Mouse (Mus musculus) right cerebral cortex, postnatal 4 days (tissue): ENCODE measurements at regions not wholly inside any gene's neighbourhood (a gene's known extent, or its start where the extent isn't known, plus 50 kb on each side); places are given as distances from the start of the nearest gene placed in this dataset.

ENCODE experiments used
- DNase-seq: peaks from one replicate; pipeline ENCODE4 v3.0.0-alpha.2; 2022

DNA sequence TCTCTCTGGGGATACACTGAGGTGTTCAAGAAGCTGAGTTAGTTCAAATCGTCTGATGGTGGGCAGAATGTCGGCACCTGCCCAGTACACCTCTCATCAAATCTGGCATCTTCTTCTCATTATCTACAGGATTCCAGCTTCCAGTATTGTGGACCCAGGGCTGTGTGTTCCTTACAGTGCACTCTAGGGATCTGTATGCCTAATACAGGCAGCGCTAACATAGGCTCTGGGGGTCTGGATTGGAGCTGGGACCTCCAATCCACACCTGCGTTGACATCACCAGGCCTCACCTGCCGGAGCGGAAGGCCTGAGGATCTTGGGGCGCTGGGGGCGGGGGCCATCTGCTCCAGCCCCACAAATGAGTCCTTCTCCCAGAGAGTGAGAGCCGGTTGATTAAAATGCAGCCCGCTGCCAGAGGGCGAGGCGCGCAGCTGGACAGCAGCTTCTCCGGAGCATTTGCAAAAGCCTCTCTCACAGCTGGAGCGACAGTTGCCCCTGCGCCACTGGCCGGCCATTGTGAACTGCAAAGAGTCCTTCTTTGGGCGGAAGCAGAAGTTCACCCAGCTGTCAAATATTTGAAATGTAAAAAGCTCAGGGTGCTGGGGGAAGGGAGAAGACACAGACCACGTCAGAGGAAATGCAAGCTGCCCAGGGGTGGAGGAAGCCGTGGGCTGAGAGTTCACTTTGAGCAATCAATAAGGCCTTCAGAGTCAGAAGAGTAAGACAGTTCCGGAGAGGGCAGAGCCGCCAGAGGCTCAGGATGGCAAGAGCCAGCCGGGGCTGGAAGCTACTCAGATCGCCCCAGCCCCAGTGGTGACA, 347.0 kb downstream of the Rnf144a start:
- DNase-seq, result no peak

DNA sequence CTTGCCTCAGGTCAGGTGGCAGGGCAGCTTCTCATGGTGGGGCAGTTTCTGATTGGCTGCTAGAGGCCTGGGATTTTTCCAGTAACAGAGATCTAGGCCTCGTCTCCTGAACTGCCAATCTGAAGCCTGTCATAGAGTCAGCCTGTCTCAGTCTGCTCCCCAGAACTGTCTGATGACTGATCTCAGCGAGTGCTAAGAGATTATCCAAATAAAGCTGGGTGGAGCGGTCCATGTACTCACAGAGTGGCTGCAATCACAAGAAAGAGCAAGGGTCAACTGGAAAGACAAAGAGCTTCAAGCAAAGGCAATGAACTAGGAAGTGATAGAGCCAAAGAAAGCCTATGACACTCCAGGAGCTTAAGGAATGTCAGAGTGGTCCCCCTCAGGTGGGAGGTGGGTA, 354.7 kb downstream of the Rnf144a start:
- no peak for DNase-seq

DNA sequence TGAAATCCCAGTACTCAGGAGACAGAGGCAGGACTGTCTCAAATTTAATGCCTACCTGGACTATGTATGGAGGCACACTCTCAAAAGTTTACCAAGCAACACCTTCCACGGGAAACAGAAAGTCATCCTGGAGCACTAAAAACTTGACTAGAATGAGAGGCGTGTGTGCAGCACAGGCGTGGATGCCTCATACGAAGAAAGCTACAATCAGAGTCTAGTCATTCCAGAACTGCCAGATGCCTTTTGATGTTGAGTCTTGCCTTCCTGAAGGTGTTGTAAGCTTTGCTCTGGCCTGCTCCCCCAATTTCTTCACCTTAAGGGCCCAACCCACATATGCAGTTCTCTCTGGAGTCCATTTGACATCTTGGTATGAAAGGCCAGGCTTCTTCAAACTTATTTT, 356.0 kb downstream of the Rnf144a start:
- no peak for DNase-seq

DNA sequence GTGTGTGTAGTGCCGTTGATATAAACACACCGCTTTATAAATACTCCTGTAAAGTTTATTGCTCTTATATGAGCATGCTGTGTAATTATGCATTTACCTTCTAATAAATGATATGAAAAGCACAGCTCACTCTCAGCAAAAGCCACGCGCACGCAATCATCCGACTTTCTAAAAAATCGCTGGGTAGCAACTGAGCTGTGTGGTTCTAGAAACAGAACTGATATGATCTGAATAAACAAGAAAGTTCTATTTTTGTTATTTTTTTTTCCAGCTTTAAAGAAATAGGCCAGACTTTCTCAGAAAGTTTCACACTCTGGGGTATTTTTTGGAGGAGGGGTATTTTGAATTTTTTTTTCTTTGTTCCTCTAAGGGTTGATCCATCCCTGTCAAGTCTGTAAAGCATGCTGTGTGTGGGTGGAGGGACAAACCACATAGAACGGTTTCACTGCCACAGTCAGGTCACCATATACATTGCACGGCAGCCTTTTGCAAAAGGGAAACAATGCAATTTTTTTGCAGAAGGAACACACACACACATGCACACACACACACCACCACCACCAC, 357.5 kb downstream of the Rnf144a start:
- no peak for DNase-seq

DNA sequence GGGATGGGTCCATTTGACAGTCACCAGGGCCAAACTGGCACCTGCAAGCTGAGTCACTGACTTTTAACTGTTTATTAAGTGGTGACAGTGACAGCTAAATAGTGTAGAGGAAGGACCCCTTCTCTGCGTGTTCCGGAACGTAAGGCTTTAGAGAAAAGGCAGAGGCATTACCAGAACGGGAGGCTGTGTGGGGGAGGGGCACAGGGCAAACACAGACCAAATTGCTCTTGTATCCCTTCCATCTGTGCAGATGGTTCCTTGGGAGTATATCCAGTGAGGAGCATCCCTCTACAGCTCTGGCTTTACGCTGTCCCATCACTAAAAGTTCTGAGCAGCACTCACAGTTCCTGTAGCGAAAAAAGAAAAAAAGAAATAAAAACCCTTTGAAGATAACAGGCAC, 368.1 kb downstream of the Rnf144a start:
- peak; percentile 4 for DNase-seq

DNA sequence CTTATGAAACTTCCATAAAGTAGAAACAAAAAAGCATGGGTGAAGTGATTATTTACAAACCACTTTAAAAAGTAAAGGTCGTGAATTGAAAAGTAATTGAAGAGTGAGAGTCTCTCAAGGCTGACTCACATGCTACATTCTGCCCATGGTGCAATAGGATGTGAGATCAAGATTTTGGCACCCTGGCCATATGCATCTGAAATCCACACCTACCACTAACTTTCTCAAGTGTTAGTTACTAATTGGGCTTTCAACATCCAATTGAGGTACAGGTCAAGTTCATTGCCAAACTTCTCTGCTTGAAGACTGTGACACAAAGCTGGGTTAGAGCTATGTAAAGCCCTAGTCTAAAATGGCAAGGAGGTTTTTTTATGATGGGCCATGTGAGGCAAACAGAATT, 369.7 kb downstream of the Rnf144a start:
- DNase-seq, result no peak

DNA sequence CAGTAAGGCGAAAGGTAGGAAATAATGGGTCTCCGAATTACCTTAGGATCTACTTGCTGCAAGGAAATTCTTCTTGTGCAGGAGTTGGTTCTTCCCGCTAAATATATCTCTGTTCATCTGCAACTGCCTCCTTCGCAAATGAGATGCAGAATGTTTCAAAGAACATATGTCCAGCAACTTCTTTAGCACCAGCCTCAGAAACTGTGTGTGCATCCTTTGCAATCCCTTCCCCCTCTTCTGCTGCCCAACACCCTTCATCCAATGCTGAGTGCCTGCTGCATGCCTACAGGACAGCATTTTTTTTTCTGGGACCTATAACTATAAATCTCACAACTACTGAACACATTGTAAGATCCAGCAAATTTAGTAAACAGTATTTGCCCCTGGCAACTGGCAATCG, 402.1 kb downstream of the Rnf144a start:
- no peak for DNase-seq

DNA sequence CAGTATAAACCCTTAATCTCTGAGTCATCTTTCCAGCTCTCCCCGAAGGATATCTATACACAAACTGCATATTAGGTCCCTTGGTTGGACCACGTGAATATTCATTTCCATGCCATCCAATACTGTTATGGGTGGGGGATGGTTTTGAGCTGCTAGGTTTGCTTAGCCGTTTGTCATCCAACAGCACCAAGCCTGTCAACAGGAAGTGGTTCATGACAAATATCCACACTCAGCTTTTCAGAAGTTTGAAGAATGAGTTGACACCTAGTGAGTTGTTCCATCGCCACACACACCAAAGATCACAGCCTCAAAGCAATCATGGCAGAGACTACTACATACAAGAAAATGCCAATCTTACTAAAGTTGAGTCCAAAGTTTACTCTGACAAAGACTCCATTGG, 421.0 kb downstream of the Rnf144a start:
- DNase-seq, result no peak

DNA sequence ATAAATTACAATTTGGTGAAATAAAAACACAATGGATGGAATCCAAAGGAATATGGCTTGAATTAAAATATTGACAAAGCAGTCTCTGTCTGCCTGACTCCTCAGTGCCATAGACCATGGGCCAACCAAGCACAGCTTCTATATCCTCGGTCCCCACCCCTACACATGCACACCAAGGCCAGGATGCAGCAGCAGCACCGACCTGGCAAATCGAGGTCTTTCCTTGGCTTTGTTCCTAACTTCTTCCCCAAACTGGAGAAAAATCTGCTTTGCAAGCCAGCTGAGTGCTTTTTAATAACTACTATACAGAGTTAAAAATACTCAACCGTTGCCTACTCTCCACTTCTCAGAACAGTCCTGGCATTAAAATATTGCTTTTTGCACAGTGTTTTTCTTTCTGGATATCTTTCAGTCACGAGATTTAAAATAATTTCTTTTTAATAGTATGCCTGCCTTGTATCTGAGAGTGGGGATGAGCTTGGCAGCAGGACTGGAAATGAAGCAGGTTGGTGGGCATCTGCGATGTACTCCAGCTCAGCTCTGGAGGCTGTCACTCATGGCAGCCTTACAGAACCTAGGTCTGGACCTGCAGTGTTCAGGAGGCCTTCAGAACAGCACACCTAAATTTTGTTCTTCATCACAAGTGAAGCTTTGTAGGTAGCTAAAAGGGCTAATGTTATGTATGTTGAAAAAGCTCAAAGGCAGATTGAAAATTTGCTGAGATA, 423.1 kb downstream of the Rnf144a start:
- DNase-seq, result no peak

DNA sequence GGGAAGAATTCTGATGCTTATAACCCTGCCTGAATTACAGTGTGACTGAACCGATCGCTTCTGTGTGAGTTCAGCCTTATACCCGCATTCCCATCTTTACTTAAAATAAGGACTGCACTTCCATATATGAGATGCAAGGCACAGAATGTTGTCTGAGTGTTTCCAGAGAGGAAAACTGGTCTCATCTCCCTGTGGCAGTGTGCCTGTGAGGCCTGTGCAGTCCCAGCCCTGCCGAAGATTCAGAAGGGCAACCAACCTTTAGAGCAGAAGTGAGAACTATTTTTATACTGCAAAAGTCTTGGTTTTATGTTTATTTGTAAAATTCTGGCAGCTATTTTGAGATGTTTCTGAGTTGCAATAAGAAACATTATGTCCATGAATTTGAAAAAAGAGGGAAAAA, 432.5 kb downstream of the Rnf144a start:
- DNase-seq, result peak; percentile 3

DNA sequence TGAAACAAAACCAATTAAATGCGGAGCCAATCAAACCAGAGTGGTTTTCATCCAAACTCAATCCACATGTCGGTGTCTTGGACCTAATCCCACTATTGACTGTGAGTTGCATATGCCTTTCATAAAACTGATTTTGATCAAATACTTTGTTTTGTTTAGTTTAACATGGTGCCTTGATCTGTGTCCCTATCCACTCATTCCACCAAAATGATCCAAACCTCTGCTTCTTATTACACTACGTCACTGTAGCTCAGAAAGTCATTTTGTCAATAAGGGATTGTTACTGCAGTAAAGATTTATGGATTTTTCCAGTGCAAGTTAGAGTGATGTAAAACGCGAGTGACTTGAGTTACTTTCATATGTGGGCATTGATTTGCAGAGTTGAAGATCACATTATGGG, 436.7 kb downstream of the Rnf144a start:
- DNase-seq, result no peak

DNA sequence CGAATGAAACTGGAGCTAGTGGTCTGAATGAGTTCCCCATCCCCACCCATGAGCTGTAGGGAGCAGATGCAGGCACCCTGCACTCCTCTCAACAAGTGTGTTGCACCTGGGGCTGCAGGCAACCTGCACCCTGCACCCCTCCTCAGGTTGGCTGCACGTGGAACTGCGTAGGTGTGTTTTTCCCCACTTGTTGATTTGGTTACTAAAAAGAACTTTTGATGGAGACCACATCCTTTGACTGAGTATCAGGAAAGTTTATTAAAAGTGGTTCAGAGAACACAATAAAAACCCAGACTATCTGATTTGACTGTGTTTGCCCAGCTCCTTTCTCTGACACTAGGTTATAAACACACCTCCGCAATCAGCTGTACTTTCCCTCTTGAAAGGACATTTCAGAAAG, 456.5 kb downstream of the Rnf144a start:
- DNase-seq, result no peak

DNA sequence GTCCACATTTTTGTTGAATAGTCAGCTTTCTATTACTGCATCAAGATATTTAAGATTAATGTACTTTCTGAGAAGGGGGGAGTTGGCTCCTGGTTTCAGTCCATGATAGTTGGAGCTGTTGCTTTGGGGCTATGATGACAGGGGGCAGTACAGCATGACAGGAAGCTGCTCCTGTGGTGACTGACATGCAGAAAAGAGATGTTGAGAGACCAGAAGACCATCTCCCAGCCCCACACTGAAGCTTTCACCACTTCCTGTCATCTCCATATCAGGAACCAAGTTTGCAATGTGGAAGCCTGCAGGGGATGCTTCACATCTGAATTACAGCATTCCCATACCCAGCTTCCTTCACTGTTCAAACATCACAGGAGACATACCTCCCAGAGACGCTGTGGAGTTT, 457.5 kb downstream of the Rnf144a start:
- DNase-seq, result no peak

DNA sequence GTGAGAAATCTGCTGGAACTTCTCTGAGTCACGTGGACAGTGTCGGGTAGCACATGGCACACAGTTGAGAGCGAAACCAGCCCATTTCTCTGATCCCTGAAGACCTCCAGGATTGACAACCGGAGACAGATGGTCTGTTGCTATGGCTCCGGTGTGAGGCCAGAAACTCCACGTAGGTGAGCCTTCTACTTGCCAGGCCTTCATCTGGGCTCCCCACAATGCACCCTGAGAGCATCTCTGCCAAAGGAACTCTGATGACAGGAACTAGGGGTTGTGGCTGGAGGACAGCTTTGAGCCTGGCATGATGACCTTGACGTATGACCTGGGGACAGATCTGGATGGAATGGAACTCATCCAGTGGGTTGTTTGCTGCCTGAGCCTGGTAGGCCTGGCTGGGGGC, 467.9 kb downstream of the Rnf144a start:
- DNase-seq, result no peak

DNA sequence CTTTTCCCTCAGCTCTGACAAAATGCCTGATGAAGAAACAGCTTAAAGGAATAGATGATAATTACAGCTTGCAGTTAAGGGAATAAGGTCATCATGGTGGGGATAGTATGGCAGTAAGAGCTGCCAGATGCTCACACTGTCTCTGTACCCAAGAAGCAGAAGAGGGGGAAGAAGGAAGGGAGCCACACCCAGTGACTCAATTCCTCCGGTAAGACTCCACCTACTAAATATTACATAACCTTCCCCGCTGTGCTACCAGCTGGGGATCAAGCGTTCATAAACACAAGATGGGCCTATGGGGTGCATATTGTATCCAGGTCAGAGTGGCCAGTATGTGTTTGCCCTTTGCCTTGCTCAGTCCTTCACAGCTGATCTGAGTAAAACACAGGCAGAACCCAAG, 468.9 kb downstream of the Rnf144a start:
- no peak for DNase-seq

DNA sequence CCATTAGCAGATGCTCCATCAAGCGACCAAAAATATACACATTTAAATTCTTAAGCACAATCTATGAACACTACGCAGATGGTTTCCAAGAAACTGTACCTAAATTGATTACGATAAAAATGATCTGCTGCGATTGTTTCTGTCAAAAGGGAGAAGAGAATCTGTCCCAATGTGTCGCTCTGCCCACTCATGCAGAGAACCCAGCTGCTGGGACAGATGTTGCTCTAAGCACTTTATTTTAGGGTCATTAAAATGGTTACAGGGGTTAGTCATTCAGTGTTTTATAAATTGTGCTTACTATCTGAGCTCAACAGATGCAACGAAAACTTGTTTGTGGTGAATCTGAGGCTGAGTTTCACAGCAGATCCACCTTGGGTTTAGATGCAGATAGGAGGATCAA, 476.2 kb downstream of the Rnf144a start:
- no peak for DNase-seq

DNA sequence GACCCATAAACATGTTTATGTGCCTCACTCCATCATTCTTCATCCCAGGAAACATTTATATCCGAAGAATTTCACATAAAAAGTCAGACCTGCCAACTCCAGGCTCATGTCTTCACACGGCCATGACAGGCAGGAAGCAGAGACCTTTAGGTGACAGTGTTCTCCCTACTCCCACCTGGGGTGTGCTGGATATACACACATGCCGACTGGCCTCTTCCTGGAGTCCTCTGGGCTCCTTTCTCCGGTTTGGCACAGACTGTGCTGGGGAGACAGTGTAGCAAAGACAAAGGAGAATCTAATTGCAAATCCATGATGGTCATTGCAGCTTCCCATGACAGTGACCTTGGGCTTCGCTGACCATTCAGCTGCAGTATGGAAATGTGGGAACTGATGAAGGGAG, 480.1 kb downstream of the Rnf144a start:
- no peak for DNase-seq

DNA sequence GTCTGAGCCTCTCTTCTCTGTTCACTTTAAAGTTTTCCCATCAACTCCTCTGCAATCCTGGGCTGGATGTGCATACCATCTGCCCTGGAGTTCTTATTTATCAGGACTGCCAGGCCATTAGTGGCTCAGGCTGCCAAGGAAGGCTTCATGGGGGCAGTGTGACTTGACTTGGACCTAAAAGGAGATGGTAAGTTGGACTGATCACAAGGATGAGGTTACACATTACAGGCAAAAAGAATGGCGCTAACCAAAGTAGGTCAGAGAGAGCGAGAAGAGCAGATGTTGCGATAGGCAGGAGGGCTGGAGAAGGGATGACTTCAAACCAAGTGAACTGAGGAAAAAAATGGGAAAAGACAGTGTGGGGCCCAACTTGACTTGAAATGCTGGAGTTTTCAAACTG, 480.5 kb downstream of the Rnf144a start:
- DNase-seq, result no peak

DNA sequence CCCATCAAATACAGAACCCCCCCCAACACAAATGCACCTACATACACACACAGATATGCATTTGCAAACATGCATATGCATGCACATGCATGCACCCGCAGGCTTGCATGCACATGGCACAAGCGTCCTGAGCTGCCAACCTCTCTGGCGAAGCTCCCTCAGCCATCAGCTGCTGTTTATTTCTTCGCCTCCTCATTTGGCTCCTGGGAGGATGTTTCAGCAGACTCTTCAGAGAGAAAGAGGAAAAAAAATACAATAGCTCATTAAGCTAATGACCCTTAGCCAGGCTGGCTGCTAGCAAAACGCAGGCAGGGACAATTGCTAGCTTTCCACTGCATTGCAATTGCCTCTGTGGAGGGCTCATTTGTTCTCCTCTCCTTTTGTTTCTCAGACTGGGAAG, 488.7 kb downstream of the Rnf144a start:
- DNase-seq, result no peak

DNA sequence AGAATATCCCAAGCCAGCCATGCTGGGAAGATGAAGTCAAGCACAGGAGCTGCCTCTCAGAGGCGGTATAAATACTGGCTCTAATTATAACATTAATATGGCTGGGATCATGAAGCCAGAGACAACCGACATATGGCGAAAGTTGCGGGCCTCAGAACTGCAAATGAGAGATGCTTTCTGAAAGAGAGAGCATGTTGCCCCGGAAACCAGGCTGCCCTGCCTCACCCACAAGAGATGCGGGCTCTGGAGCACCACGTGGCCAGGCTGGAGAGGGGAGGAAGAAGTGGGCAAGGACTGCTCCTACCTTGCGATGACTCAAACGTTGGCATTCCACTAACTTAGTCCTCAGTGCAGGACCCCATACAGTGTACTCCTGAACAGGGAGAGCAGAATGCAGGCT, 490.5 kb downstream of the Rnf144a start:
- DNase-seq, result peak; percentile 22

DNA sequence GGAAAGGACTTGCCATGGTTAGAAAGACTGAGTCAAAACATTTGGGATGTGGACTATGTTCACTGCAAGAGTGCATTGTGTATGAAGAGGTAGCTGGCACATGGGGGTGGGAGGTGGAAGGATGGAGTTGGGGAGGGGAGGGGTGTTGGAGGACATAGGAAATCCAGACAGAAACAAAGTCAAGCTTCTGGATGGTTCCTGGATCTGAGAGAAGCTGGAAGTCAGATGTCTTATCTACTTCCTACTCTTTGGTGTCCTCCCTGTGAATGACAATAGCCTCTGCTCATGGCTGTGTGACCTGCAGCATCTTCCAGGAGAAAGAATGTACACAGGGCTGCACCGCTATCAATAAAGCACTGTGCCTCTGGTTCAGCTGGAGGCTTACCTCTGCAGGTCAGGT, 491.3 kb downstream of the Rnf144a start:
- no peak for DNase-seq

DNA sequence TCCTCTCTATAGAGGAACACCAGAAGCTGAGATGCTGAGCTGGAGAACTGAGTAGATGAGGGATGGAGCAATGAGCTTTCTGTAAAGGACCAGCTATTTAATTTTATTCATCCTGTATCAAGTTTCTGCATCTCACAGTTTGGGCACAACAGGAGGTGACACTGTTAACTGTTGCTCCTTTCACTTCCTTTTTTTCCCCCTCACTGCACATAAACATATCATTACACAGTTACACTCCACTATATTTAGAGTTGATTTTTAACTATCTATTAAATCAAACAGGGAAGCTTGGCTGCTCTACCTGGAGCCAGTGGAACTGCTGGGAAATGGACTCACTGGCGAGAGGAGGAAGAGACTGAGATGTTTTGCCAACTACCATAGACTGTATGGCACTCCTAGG, 509.4 kb downstream of the Rnf144a start:
- no peak for DNase-seq

DNA sequence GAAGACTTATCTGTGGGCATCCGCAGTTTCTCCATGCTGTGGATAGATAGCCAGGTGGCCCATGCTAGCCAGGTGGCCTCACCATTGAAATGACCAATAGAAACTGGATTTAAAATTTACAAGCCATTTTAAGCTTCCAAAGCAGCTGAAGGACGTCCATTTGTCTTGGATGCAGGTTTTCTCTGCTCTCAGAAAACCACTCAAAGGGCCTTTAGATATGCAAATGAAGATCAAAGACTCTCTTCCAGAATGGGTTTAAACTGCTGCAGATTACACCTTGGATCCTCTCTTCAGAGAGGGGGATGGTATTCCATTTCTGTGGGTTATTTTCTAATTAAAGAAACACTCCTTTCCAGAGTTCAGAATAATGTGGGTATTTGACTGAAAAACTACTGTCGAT, 518.5 kb downstream of the Rnf144a start:
- no peak for DNase-seq

DNA sequence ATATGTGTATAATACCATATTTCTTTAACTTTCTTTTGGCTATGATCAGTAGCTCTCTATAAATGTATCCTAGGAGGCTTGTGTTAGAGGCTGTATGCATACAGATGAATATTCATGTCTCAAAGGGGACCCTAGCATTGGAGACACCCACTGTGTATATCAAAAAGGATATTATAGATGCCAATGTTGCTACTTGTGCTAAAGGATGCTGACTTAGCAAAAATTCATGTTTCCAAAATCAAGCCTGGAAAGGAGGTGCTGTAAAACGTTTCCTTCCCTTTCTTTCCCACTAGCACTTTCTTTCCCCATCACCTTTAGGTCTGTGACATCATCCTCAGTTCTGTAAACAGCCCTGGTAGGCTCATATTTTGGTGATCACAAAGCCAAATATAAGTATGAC, 519.4 kb downstream of the Rnf144a start:
- no peak for DNase-seq
